Mouse (Mus musculus) limb, embryonic 14.5 days (tissue): Measurements from ENCODE around the gene P3h1. TPM values are rescaled to one million over a fixed set of nuclear protein-coding genes. Genes with fewer than 3 reads are reported as not detected.

Experiments used
- ATAC-seq: fragments of 200-750 bp; cut with Nextera tagmentation; 2 replicates; pipeline ENCODE4 v1.8.0; 2017; ENCODE audit warnings: low read depth, moderate number of reproducible peaks, moderate TSS enrichment; ENCODE audit not compliant: low FRiP score
- DNase-seq: peaks from one replicate; pipeline ENCODE4 v3.0.0-alpha.2; 2015; ENCODE audit warnings: low spot score
- H3K27ac ChIP-seq: fragments of 300-500 bp; sonication (generic); replicated peaks from 2 replicates; pipeline ENCODE4 v1.5.1; 2014; ENCODE audit warnings: low read depth, mild to moderate bottlenecking, low read length, moderate library complexity, mixed read lengths
- H3K27me3 ChIP-seq: fragments of 300-500 bp; sonication (generic); 2 replicates; pipeline ENCODE4 v1.6.1; 2014; ENCODE audit warnings: low read length, mixed read lengths; ENCODE audit not compliant: control insufficient read depth, insufficient read depth
- H3K36me3 ChIP-seq: fragments of 300-500 bp; sonication (generic); 2 replicates; pipeline ENCODE4 v1.6.1; 2014; ENCODE audit warnings: mild to moderate bottlenecking, low read length, moderate library complexity, mixed read lengths; ENCODE audit not compliant: control insufficient read depth, insufficient read depth
- H3K4me1 ChIP-seq: fragments of 300-500 bp; sonication (generic); 2 replicates; pipeline ENCODE4 v1.6.1; 2014; ENCODE audit warnings: antibody characterized with exemption, low read length, mixed read lengths; ENCODE audit not compliant: control insufficient read depth, insufficient read depth
- H3K4me2 ChIP-seq: fragments of 300-500 bp; sonication (generic); replicated peaks from 2 replicates; pipeline ENCODE4 v1.6.1; 2014; ENCODE audit warnings: low read depth, mild to moderate bottlenecking, low read length, moderate library complexity; ENCODE audit not compliant: severe bottlenecking
- H3K4me3 ChIP-seq: fragments of 300-500 bp; sonication (generic); replicated peaks from 2 replicates; pipeline ENCODE4 v1.5.1; 2014; ENCODE audit warnings: low read length
- H3K9ac ChIP-seq: fragments of 300-500 bp; sonication (generic); 2 replicates; pipeline ENCODE4 v1.6.1; 2014; ENCODE audit warnings: mild to moderate bottlenecking, low read depth, low read length, moderate library complexity; ENCODE audit not compliant: severe bottlenecking
- H3K9me3 ChIP-seq: fragments of 300-500 bp; sonication (generic); 2 replicates; pipeline ENCODE4 v1.6.1; 2016; ENCODE audit warnings: low read length; ENCODE audit not compliant: control insufficient read depth
- POLR2A ChIP-seq: fragments of 200-500 bp; IDR thresholded peaks from 2 replicates; pipeline ENCODE4 v1.8.0; 2012; ENCODE audit warnings: inconsistent platforms, mild to moderate bottlenecking, moderate library complexity, borderline replicate concordance; ENCODE audit not compliant: insufficient read depth, insufficient read length; ENCODE audit errors: extremely low read depth
- WGBS: fragments of 180-500 bp; shearing (Covaris S2); extraction: QIAGEN DNeasy Blood & Tissue Kit; methylation state at CpG from one replicate; pipeline ENCODE4 v1.1.7; 2014; 5-methylcytosine and 5-hydroxymethylcytosine counted together
- polyA plus RNA-seq, 2 experiments: library from polyadenylated mRNA; depleted of rRNA in 1 of 2; stranded (reverse) in 1 of 2; unstranded in 1 of 2; fragments of >200 nt; fragmentation: Nextera tagmentation in 1 of 2; extraction: Ambion mirVana in 1 of 2; gene quantifications; 2 replicates each; pipeline versions ENCODE4 v1.2.1 to v1.2.3; 2012 to 2014

Gene P3h1
- polyA plus RNA-seq, 2 experiments, result 98.0 to 162 TPM

- no peaks in the 10 kb centered on the region for H3K27me3 ChIP-seq
- DNase-seq, result no peak
- 42% methylated on average over 2 of the region's 2 CpGs for WGBS
- no peak overlapping the region for H3K4me2 ChIP-seq
- no peak for ATAC-seq
- no peak for TF ChIP-seq POLR2A
- no peak overlapping the region for H3K27ac ChIP-seq
- no peak overlapping the region for H3K9ac ChIP-seq
- no peaks in the 10 kb centered on the region for H3K9me3 ChIP-seq
- H3K4me1 ChIP-seq, result peaks cover 8% of the 10 kb centered on the region
- no peak overlapping the region for H3K4me3 ChIP-seq
- H3K36me3 ChIP-seq, result no peaks in the 10 kb centered on the region
Measured at GRCm38 (mm10) chr4:119297361-119297760, 64.6 kb downstream of the P3h1 start.

Other genes with a start within 250 kb of the P3h1 start
- 108 and 155 TPM in 2 replicates for gene Slc2a1, start 124.2 kb upstream of the P3h1 start, polyA plus RNA-seq (2012; rRNA removed)
- 134 and 141 TPM in 2 replicates for gene Slc2a1, start 124.2 kb upstream of the P3h1 start, polyA plus RNA-seq (2014; fragmentation: Nextera tagmentation; extraction: Ambion mirVana)
- 10.6 and 13.1 TPM in 2 replicates for gene Zfp691, start 58.7 kb upstream of the P3h1 start, polyA plus RNA-seq (2012; rRNA removed)
- gene Zfp691, start 58.7 kb upstream of the P3h1 start, polyA plus RNA-seq (2014; fragmentation: Nextera tagmentation; extraction: Ambion mirVana), result 7.2 TPM in 2 replicates
- 1.7 and 2.1 TPM in 2 replicates for gene Ermap, start 42.9 kb upstream of the P3h1 start, polyA plus RNA-seq (2012; rRNA removed)
- gene Ermap, start 42.9 kb upstream of the P3h1 start, polyA plus RNA-seq (2014; fragmentation: Nextera tagmentation; extraction: Ambion mirVana), result 0.97 and 1.6 TPM in 2 replicates
- 109 and 125 TPM in 2 replicates for gene Svbp, start 37.6 kb upstream of the P3h1 start, polyA plus RNA-seq (2012; rRNA removed)
- 211 and 245 TPM in 2 replicates for gene Svbp, start 37.6 kb upstream of the P3h1 start, polyA plus RNA-seq (2014; fragmentation: Nextera tagmentation; extraction: Ambion mirVana)
- 0.11 and 0.19 TPM in 2 replicates for gene Tmem269, start 14.7 kb upstream of the P3h1 start, polyA plus RNA-seq (2012; rRNA removed)
- gene Tmem269, start 14.7 kb upstream of the P3h1 start, polyA plus RNA-seq (2014; fragmentation: Nextera tagmentation; extraction: Ambion mirVana), result not detected in 2 replicates
- 17.2 and 17.6 TPM in 2 replicates for gene AU022252, start 203 bp upstream of the P3h1 start, polyA plus RNA-seq (2012; rRNA removed)
- gene AU022252, start 203 bp upstream of the P3h1 start, polyA plus RNA-seq (2014; fragmentation: Nextera tagmentation; extraction: Ambion mirVana), result 31.9 and 33.9 TPM in 2 replicates
- 0.38 and 0.59 TPM in 2 replicates for gene Cldn19, start 22.5 kb downstream of the P3h1 start, polyA plus RNA-seq (2012; rRNA removed)
- 0.10 and 0.91 TPM in 2 replicates for gene Cldn19, start 22.5 kb downstream of the P3h1 start, polyA plus RNA-seq (2014; fragmentation: Nextera tagmentation; extraction: Ambion mirVana)
- 410 and 546 TPM in 2 replicates for gene Ybx1, start 61.7 kb downstream of the P3h1 start, polyA plus RNA-seq (2012; rRNA removed)
- gene Ybx1, start 61.7 kb downstream of the P3h1 start, polyA plus RNA-seq (2014; fragmentation: Nextera tagmentation; extraction: Ambion mirVana), result 757 and 793 TPM in 2 replicates
- gene Ppih, start 87.6 kb downstream of the P3h1 start, polyA plus RNA-seq (2012; rRNA removed), result 65.0 and 81.4 TPM in 2 replicates
- 87.9 and 88.5 TPM in 2 replicates for gene Ppih, start 87.6 kb downstream of the P3h1 start, polyA plus RNA-seq (2014; fragmentation: Nextera tagmentation; extraction: Ambion mirVana)
- gene Ccdc30, start 182.6 kb downstream of the P3h1 start, polyA plus RNA-seq (2012; rRNA removed), result 2.5 TPM in 2 replicates
- gene Ccdc30, start 182.6 kb downstream of the P3h1 start, polyA plus RNA-seq (2014; fragmentation: Nextera tagmentation; extraction: Ambion mirVana), result 3.9 and 5.8 TPM in 2 replicates
- 15.3 and 15.5 TPM in 2 replicates for gene Ppcs, start 189.5 kb downstream of the P3h1 start, polyA plus RNA-seq (2012; rRNA removed)
- 28.4 and 29.1 TPM in 2 replicates for gene Ppcs, start 189.5 kb downstream of the P3h1 start, polyA plus RNA-seq (2014; fragmentation: Nextera tagmentation; extraction: Ambion mirVana)
- gene Zmynd12, start 189.9 kb downstream of the P3h1 start, polyA plus RNA-seq (2012; rRNA removed), result 0.19 and 0.29 TPM in 2 replicates
- 0.22 and 0.29 TPM in 2 replicates for gene Zmynd12, start 189.9 kb downstream of the P3h1 start, polyA plus RNA-seq (2014; fragmentation: Nextera tagmentation; extraction: Ambion mirVana)